Mouse (Mus musculus): ENCODE data around the gene Ankrd55.

Ankrd55 gene

GRCm38 (mm10) chr13:112288225-112289178 lies at the start of gene Ankrd55:
Gene Ankrd55, plus strand, starts transcription at chr13:112288451.
- peak; percentile 81 for DNase-seq (ENCODE audit: low spot score)

GRCm38 (mm10) chr13:112239239-112239638 lies 49.0 kb upstream of the Ankrd55 start:
- DNase-seq (ENCODE audit: low spot score), result no peak

- DNase-seq (ENCODE audit: low spot score), result peak; percentile 71
Measured at GRCm38 (mm10) chr13:112241431-112241830, 46.8 kb upstream of the Ankrd55 start.

- DNase-seq (ENCODE audit: low spot score), result no peak
Measured at GRCm38 (mm10) chr13:112245131-112245530, 43.1 kb upstream of the Ankrd55 start.

GRCm38 (mm10) chr13:112251433-112251832 lies 36.8 kb upstream of the Ankrd55 start:
- no peak for DNase-seq (ENCODE audit: low spot score)

- no peak for DNase-seq (ENCODE audit: low spot score)
Measured at GRCm38 (mm10) chr13:112252012-112252411, 36.2 kb upstream of the Ankrd55 start.

GRCm38 (mm10) chr13:112252991-112253620 lies 35.1 kb upstream of the Ankrd55 start:
- DNase-seq (ENCODE audit: low spot score), result peak; percentile 63

- DNase-seq (ENCODE audit: low spot score), result peak; percentile 14
Measured at GRCm38 (mm10) chr13:112254116-112254515, 34.1 kb upstream of the Ankrd55 start.

GRCm38 (mm10) chr13:112255862-112256261 lies 32.4 kb upstream of the Ankrd55 start:
- no peak for DNase-seq (ENCODE audit: low spot score)

- no peak for DNase-seq (ENCODE audit: low spot score)
Measured at GRCm38 (mm10) chr13:112258478-112258877, 29.8 kb upstream of the Ankrd55 start.

GRCm38 (mm10) chr13:112259398-112259797 lies 28.9 kb upstream of the Ankrd55 start:
- peak; percentile 84 for DNase-seq (ENCODE audit: low spot score)

GRCm38 (mm10) chr13:112264666-112265065 lies 23.6 kb upstream of the Ankrd55 start:
- peak; percentile 75 for DNase-seq (ENCODE audit: low spot score)

- DNase-seq (ENCODE audit: low spot score), result peak; percentile 78
Measured at GRCm38 (mm10) chr13:112271901-112272537, 16.2 kb upstream of the Ankrd55 start.

- DNase-seq (ENCODE audit: low spot score), result no peak
Measured at GRCm38 (mm10) chr13:112274636-112275035, 13.6 kb upstream of the Ankrd55 start.

- no peak for DNase-seq (ENCODE audit: low spot score)
Measured at GRCm38 (mm10) chr13:112275951-112276350, 12.3 kb upstream of the Ankrd55 start.

GRCm38 (mm10) chr13:112277544-112277943 lies 10.7 kb upstream of the Ankrd55 start:
- no peak for DNase-seq (ENCODE audit: low spot score)

GRCm38 (mm10) chr13:112278251-112278650 lies 10.0 kb upstream of the Ankrd55 start:
- no peak for DNase-seq (ENCODE audit: low spot score)

- DNase-seq (ENCODE audit: low spot score), result no peak
Measured at GRCm38 (mm10) chr13:112287135-112287534, 1.1 kb upstream of the Ankrd55 start.

GRCm38 (mm10) chr13:112287571-112288224 lies 553 bp upstream of the Ankrd55 start:
- DNase-seq (ENCODE audit: low spot score), result no peak

- no peak for DNase-seq (ENCODE audit: low spot score)
Measured at GRCm38 (mm10) chr13:112289338-112289737, 1.1 kb downstream of the Ankrd55 start.

- DNase-seq (ENCODE audit: low spot score), result no peak
Measured at GRCm38 (mm10) chr13:112289981-112290380, 1.7 kb downstream of the Ankrd55 start.

- DNase-seq (ENCODE audit: low spot score), result no peak
Measured at GRCm38 (mm10) chr13:112292489-112292888, 4.2 kb downstream of the Ankrd55 start.
